Mouse (Mus musculus) ES-Bruce4 (cell line): ENCODE data around the gene Acaca. TPM values are rescaled to one million over a fixed set of nuclear protein-coding genes. Genes with fewer than 3 reads are reported as not detected.

Experiments
- H3K27ac ChIP-seq: 2 replicates; pipeline ENCODE4 v1.5.1; 2012; ENCODE audit warnings: low read length, inconsistent platforms; ENCODE audit not compliant: insufficient read depth
- H3K27me3 ChIP-seq: 2 replicates; pipeline ENCODE4 v1.6.1; 2012; ENCODE audit warnings: mild to moderate bottlenecking, low read length, inconsistent platforms; ENCODE audit not compliant: control insufficient read depth, poor library complexity, insufficient read depth, severe bottlenecking
- H3K36me3 ChIP-seq: 2 replicates; pipeline ENCODE4 v1.6.1; 2012; ENCODE audit warnings: inconsistent platforms, mild to moderate bottlenecking, low read length, moderate library complexity; ENCODE audit not compliant: control insufficient read depth, poor library complexity, insufficient read depth, severe bottlenecking
- H3K4me1 ChIP-seq: one replicate; pipeline ENCODE4 v1.8.1; 2011; ENCODE audit warnings: low read length; ENCODE audit not compliant: control insufficient read depth, insufficient read depth
- H3K4me3 ChIP-seq: 2 replicates; pipeline ENCODE4 v1.5.1; 2011; ENCODE audit warnings: low read depth, mild to moderate bottlenecking, low read length
- H3K9ac ChIP-seq: 2 replicates; pipeline ENCODE4 v1.6.1; 2012; ENCODE audit warnings: low read depth, mild to moderate bottlenecking, inconsistent platforms; ENCODE audit not compliant: poor library complexity, severe bottlenecking
- H3K9me3 ChIP-seq: replicated peaks from 2 replicates; pipeline ENCODE4 v1.6.1; 2012; ENCODE audit warnings: mild to moderate bottlenecking, low read length, inconsistent platforms; ENCODE audit not compliant: control insufficient read depth, poor library complexity, insufficient read depth, severe bottlenecking
- CTCF ChIP-seq: IDR thresholded peaks from one replicate; pipeline ENCODE4 v1.8.1; 2011; ENCODE audit warnings: low read depth, low read length
- EP300 ChIP-seq: IDR thresholded peaks from 2 replicates; pipeline ENCODE4 v1.6.1; 2011; ENCODE audit warnings: low read depth, low read length; ENCODE audit not compliant: insufficient read depth
- POLR2A ChIP-seq: IDR thresholded peaks from one replicate; pipeline ENCODE4 v1.8.1; 2011; ENCODE audit warnings: low read length; ENCODE audit not compliant: insufficient read depth
- polyA plus RNA-seq: library from polyadenylated mRNA; stranded (reverse); fragments of >200 nt; gene quantifications from 2 replicates; pipeline ENCODE4 v1.2.4, GENCODE M21; 2011; ENCODE audit warnings: low read depth; ENCODE audit not compliant: missing spikeins, insufficient read depth, insufficient read length

The Acaca gene
- polyA plus RNA-seq, 1 experiment = 49.5 TPM

- no peaks in the 10 kb centered on the region for H3K9me3 ChIP-seq
- H3K36me3 ChIP-seq = no peaks in the 10 kb centered on the region
- peak overlapping the region; percentile 94 for H3K9ac ChIP-seq
- H3K27me3 ChIP-seq = no peaks in the 10 kb centered on the region
- TF ChIP-seq EP300 (no peak), POLR2A (no peak), CTCF (no peak)
- peak overlapping the region; percentile 70 for H3K4me3 ChIP-seq
- no peaks in the 10 kb centered on the region for H3K4me1 ChIP-seq
- H3K27ac ChIP-seq = peak overlapping the region; percentile 61
Measured at GRCm38 (mm10) chr11:84179954-84180598, 50.6 kb downstream of the Acaca start.

- H3K9me3 ChIP-seq = no peaks in the 10 kb centered on the region
- no peaks in the 10 kb centered on the region for H3K4me1 ChIP-seq
- H3K27me3 ChIP-seq = no peaks in the 10 kb centered on the region
- H3K4me3 ChIP-seq = no peak overlapping the region
- no peak overlapping the region for H3K27ac ChIP-seq
- H3K36me3 ChIP-seq = no peaks in the 10 kb centered on the region
- TF ChIP-seq EP300 = no peak
- TF ChIP-seq CTCF = no peak
- no peak for TF ChIP-seq POLR2A
- peak overlapping the region; percentile 94; the same call in 1 of the 2 replicates for H3K9ac ChIP-seq
Measured at GRCm38 (mm10) chr11:84181286-84181685, 51.8 kb downstream of the Acaca start.

GRCm38 (mm10) chr11:84188530-84188929, 59.1 kb downstream of the Acaca start:
- Histone ChIP-seq H3K4me3 (no peak overlapping the region), H3K4me1 (no peaks in the 10 kb centered on the region), H3K27ac (no peak overlapping the region), H3K9ac (no peak overlapping the region), H3K27me3 (no peaks in the 10 kb centered on the region), H3K9me3 (no peaks in the 10 kb centered on the region), H3K36me3 (no peaks in the 10 kb centered on the region)
- TF ChIP-seq CTCF (no peak), EP300 (no peak), POLR2A (no peak)

- Histone ChIP-seq H3K27ac (no peak overlapping the region), H3K27me3 (no peaks in the 10 kb centered on the region), H3K4me1 (no peaks in the 10 kb centered on the region), H3K36me3 (peaks cover 5% of the 10 kb centered on the region), H3K9ac (no peak overlapping the region), H3K4me3 (no peak overlapping the region), H3K9me3 (no peaks in the 10 kb centered on the region)
- TF ChIP-seq POLR2A (no peak), CTCF (no peak), EP300 (no peak)
Measured at GRCm38 (mm10) chr11:84190581-84191233, 61.2 kb downstream of the Acaca start.

GRCm38 (mm10) chr11:84193249-84193648, 63.8 kb downstream of the Acaca start:
- Histone ChIP-seq H3K36me3 (peaks cover 10% of the 10 kb centered on the region), H3K9me3 (no peaks in the 10 kb centered on the region), H3K4me3 (no peak overlapping the region), H3K27ac (no peak overlapping the region), H3K4me1 (no peaks in the 10 kb centered on the region), H3K9ac (no peak overlapping the region), H3K27me3 (no peaks in the 10 kb centered on the region)
- peak; percentile 21 for TF ChIP-seq CTCF
- TF ChIP-seq EP300 = no peak
- TF ChIP-seq POLR2A = no peak

- Histone ChIP-seq H3K27ac (no peak overlapping the region), H3K27me3 (no peaks in the 10 kb centered on the region), H3K9me3 (no peaks in the 10 kb centered on the region), H3K4me3 (no peak overlapping the region), H3K4me1 (no peaks in the 10 kb centered on the region), H3K9ac (no peak overlapping the region), H3K36me3 (peaks cover 10% of the 10 kb centered on the region)
- TF ChIP-seq EP300 (no peak), CTCF (no peak), POLR2A (no peak)
Measured at GRCm38 (mm10) chr11:84194751-84195150, 65.3 kb downstream of the Acaca start.
